Mouse (Mus musculus): ENCODE results near the gene Hils1. TPM values are rescaled to one million over a fixed set of nuclear protein-coding genes. Genes with fewer than 3 reads are reported as not detected.

Gene Hils1
- polyA plus RNA-seq, 1 experiment from 2014 or later, result not detected

- H3K36me3 ChIP-seq, result no peaks in the 10 kb centered on the region
- H3K9me3 ChIP-seq, result no peaks in the 10 kb centered on the region
- H3K9ac ChIP-seq, result peak overlapping the region; percentile 67
- WGBS, result 33% methylated on average over 9 of the region's 9 CpGs
- H3K27me3 ChIP-seq, result no peaks in the 10 kb centered on the region
- H3K4me3 ChIP-seq, result peak overlapping the region; percentile 20
- H3K4me2 ChIP-seq, result peak overlapping the region; percentile 48
- peak; percentile 69 for ATAC-seq (ENCODE audit: low read depth)
- peak overlapping the region; percentile 93 for H3K27ac ChIP-seq (replicated peaks)
- H3K4me1 ChIP-seq (replicated peaks), result peaks cover 22% of the 10 kb centered on the region
Observed at GRCm38 (mm10) chr11:94978178-94978915, 11.0 kb downstream of the Hils1 start.

GRCm38 (mm10) chr11:94978947-94979346 lies 11.6 kb downstream of the Hils1 start:
- Histone ChIP-seq H3K36me3 (no peaks in the 10 kb centered on the region), H3K27me3 (no peaks in the 10 kb centered on the region), H3K4me2 (peak overlapping the region; percentile 48), H3K9me3 (no peaks in the 10 kb centered on the region), H3K4me1 (replicated peaks) (peaks cover 22% of the 10 kb centered on the region), H3K9ac (peak overlapping the region; percentile 67), H3K4me3 (peak overlapping the region; percentile 20), H3K27ac (replicated peaks) (peak overlapping the region; percentile 93)
- under 1% methylated on average over 20 of the region's 20 CpGs for WGBS
- peak; percentile 95 for ATAC-seq (ENCODE audit: low read depth)

GRCm38 (mm10) chr11:94979462-94980179 lies 12.2 kb downstream of the Hils1 start:
- ATAC-seq (ENCODE audit: low read depth), result peak; percentile 33; the same call in 1 of the 2 replicates
- Histone ChIP-seq H3K4me3 (peak overlapping the region; percentile 20), H3K36me3 (no peaks in the 10 kb centered on the region), H3K27me3 (no peaks in the 10 kb centered on the region), H3K4me2 (peak overlapping the region; percentile 48), H3K9me3 (no peaks in the 10 kb centered on the region), H3K4me1 (replicated peaks) (peaks cover 22% of the 10 kb centered on the region), H3K27ac (replicated peaks) (peak overlapping the region; percentile 93), H3K9ac (peak overlapping the region; percentile 43; the same call in 1 of the 2 replicates)
- WGBS, result 79% methylated on average over 11 of the region's 11 CpGs

- Histone ChIP-seq H3K4me3 (no peak overlapping the region), H3K4me2 (no peak overlapping the region), H3K27ac (replicated peaks) (no peak overlapping the region), H3K36me3 (no peaks in the 10 kb centered on the region), H3K9ac (no peak overlapping the region), H3K9me3 (no peaks in the 10 kb centered on the region), H3K4me1 (replicated peaks) (peaks cover 39% of the 10 kb centered on the region), H3K27me3 (no peaks in the 10 kb centered on the region)
- no peak for ATAC-seq (ENCODE audit: low read depth)
- 58% methylated on average over 1 of the region's 1 CpGs for WGBS
Observed at GRCm38 (mm10) chr11:94985140-94985539, 17.7 kb downstream of the Hils1 start.

- no peak for ATAC-seq (ENCODE audit: low read depth)
- WGBS, result 70% methylated on average over 5 of the region's 5 CpGs
- H3K9ac ChIP-seq, result no peak overlapping the region
Observed at GRCm38 (mm10) chr11:94985822-94986221, 18.4 kb downstream of the Hils1 start.

GRCm38 (mm10) chr11:94986435-94986834 lies 19.0 kb downstream of the Hils1 start:
- ATAC-seq (ENCODE audit: low read depth), result no peak

More at GRCm38 (mm10) chr11:94985822-94986221, 18.4 kb downstream of the Hils1 start:
- H3K4me2 ChIP-seq, result no peak overlapping the region
- H3K27me3 ChIP-seq, result no peaks in the 10 kb centered on the region
- no peak overlapping the region for H3K4me3 ChIP-seq
- no peak overlapping the region for H3K27ac ChIP-seq (replicated peaks)
- no peaks in the 10 kb centered on the region for H3K36me3 ChIP-seq
- H3K9me3 ChIP-seq, result no peaks in the 10 kb centered on the region
- peaks cover 45% of the 10 kb centered on the region for H3K4me1 ChIP-seq (replicated peaks)

GRCm38 (mm10) chr11:94987341-94987740 lies 19.9 kb downstream of the Hils1 start:
- Histone ChIP-seq H3K9ac (no peak overlapping the region), H3K27ac (replicated peaks) (no peak overlapping the region), H3K4me3 (no peak overlapping the region), H3K27me3 (no peaks in the 10 kb centered on the region), H3K9me3 (no peaks in the 10 kb centered on the region), H3K4me1 (replicated peaks) (peaks cover 49% of the 10 kb centered on the region), H3K4me2 (no peak overlapping the region), H3K36me3 (no peaks in the 10 kb centered on the region)
- no peak for ATAC-seq (ENCODE audit: low read depth)
- WGBS, result 61% methylated on average over 6 of the region's 6 CpGs

More at GRCm38 (mm10) chr11:94986435-94986834, 19.0 kb downstream of the Hils1 start:
- H3K9ac ChIP-seq, result no peak overlapping the region
- no peak overlapping the region for H3K27ac ChIP-seq (replicated peaks)
- H3K4me1 ChIP-seq (replicated peaks), result peaks cover 45% of the 10 kb centered on the region
- 65% methylated on average over 2 of the region's 2 CpGs for WGBS
- H3K27me3 ChIP-seq, result no peaks in the 10 kb centered on the region
- H3K4me3 ChIP-seq, result no peak overlapping the region
- H3K4me2 ChIP-seq, result no peak overlapping the region
- no peaks in the 10 kb centered on the region for H3K9me3 ChIP-seq
- H3K36me3 ChIP-seq, result no peaks in the 10 kb centered on the region

GRCm38 (mm10) chr11:94987851-94988250 lies 20.5 kb downstream of the Hils1 start:
- Histone ChIP-seq H3K9me3 (no peaks in the 10 kb centered on the region), H3K36me3 (no peaks in the 10 kb centered on the region), H3K4me3 (no peak overlapping the region), H3K27ac (replicated peaks) (no peak overlapping the region), H3K4me1 (replicated peaks) (peaks cover 54% of the 10 kb centered on the region), H3K4me2 (no peak overlapping the region), H3K9ac (0 out of 2 replicates have a peak overlapping the region, but pooled peaks have one; percentile 4), H3K27me3 (no peaks in the 10 kb centered on the region)
- no peak for ATAC-seq (ENCODE audit: low read depth)
- WGBS, result 86% methylated on average over 8 of the region's 8 CpGs

- H3K36me3 ChIP-seq, result no peaks in the 10 kb centered on the region
- peak overlapping the region; percentile 97 for H3K27ac ChIP-seq (replicated peaks)
- H3K4me1 ChIP-seq (replicated peaks), result peaks cover 65% of the 10 kb centered on the region
- peak; percentile 0; the same call in 1 of the 2 replicates for ATAC-seq (ENCODE audit: low read depth)
- H3K4me2 ChIP-seq, result peak overlapping the region; percentile 99
- H3K9ac ChIP-seq, result peak overlapping the region; percentile 99
- no peaks in the 10 kb centered on the region for H3K9me3 ChIP-seq
- H3K27me3 ChIP-seq, result no peaks in the 10 kb centered on the region
- peak overlapping the region; percentile 97 for H3K4me3 ChIP-seq
- WGBS, result 23% methylated on average over 10 of the region's 10 CpGs
Observed at GRCm38 (mm10) chr11:94988780-94989561, 21.6 kb downstream of the Hils1 start.

- Histone ChIP-seq H3K9me3 (no peaks in the 10 kb centered on the region), H3K27ac (replicated peaks) (peak overlapping the region; percentile 97), H3K4me3 (peak overlapping the region; percentile 97), H3K36me3 (no peaks in the 10 kb centered on the region), H3K27me3 (no peaks in the 10 kb centered on the region), H3K9ac (peak overlapping the region; percentile 99), H3K4me2 (peak overlapping the region; percentile 99), H3K4me1 (replicated peaks) (peaks cover 71% of the 10 kb centered on the region)
- peak; percentile 64 for ATAC-seq (ENCODE audit: low read depth)
- WGBS, result under 1% methylated on average over 12 of the region's 12 CpGs
Observed at GRCm38 (mm10) chr11:94989562-94990017, 22.2 kb downstream of the Hils1 start.

- Histone ChIP-seq H3K36me3 (no peaks in the 10 kb centered on the region), H3K4me1 (replicated peaks) (peaks cover 75% of the 10 kb centered on the region), H3K9ac (peak overlapping the region; percentile 99), H3K9me3 (no peaks in the 10 kb centered on the region), H3K4me3 (peak overlapping the region; percentile 97), H3K27me3 (no peaks in the 10 kb centered on the region), H3K4me2 (peak overlapping the region; percentile 99), H3K27ac (replicated peaks) (peak overlapping the region; percentile 97)
- ATAC-seq (ENCODE audit: low read depth), result no peak
- 49% methylated on average over 6 of the region's 6 CpGs for WGBS
Observed at GRCm38 (mm10) chr11:94990102-94990748, 22.8 kb downstream of the Hils1 start.

Data from neural tube, embryonic 13.5 days (tissue).